Mouse (Mus musculus): ENCODE measurements around the gene Hes1. TPM values are rescaled to one million over a fixed set of nuclear protein-coding genes. Genes with fewer than 3 reads are reported as not detected.

Hes1 gene
- polyA plus RNA-seq, 1 experiment from 2014 or later: 50.5 TPM

DNA sequence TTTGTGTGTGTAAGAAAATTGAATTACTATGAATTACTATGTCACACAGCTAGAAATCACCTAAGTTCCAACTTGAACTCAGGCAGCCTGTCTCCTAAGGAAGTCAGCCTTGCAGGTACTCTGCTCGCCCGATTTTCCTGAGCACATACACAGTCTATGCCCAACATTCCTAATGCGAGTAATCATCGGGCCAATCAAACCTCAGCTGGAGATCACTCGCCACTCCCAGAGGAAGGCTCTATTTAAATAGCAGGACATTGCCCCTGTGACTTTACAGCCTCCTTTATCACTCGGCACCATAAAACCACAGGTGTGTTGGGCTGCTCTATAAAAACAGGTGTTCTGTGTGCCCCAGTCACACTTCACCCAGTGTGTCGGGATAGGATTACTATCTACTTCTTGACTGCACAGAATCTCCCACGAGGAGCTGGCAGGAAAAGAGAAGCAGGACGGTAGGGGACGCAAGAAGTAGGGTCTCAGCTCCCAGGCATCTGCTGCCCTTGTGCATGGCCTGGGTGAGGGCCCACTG lies 8.8 kb upstream of the Hes1 start:
- 21% methylated on average over 10 of the region's 10 CpGs for WGBS
- ATAC-seq (ENCODE audit: low FRiP score, low read depth): no peak
- H3K27ac ChIP-seq: no peak overlapping the region
- H3K36me3 ChIP-seq: no peaks in the 10 kb centered on the region
- no peak overlapping the region for H3K9ac ChIP-seq
- peaks cover 39% of the 10 kb centered on the region for H3K27me3 ChIP-seq (replicated peaks)
- H3K9me3 ChIP-seq: no peaks in the 10 kb centered on the region
- no peak overlapping the region for H3K4me2 ChIP-seq (replicated peaks)
- H3K4me3 ChIP-seq: no peak overlapping the region
- peaks cover 9% of the 10 kb centered on the region for H3K4me1 ChIP-seq

DNA sequence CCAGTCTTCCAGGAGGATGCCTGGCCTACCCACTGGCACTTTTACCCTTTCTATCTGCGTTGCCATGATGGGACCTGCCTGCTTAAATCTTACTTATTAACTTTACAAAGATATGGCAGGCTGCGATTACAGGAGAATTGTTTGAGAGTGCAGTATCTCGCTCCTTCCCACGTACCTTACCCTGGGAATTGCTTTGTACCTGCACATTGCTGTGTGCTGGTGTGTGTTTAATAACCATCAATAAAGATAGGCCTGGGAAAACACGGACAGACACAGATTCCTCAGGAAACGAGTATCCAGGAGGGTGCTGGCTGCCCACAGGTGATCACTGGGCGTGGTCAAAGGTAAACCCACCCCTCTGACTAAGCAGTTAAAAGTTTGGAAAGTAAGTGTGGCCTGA lies 8.3 kb upstream of the Hes1 start:
- no peak overlapping the region for H3K27ac ChIP-seq
- H3K27me3 ChIP-seq (replicated peaks): peaks cover 44% of the 10 kb centered on the region
- no peak overlapping the region for H3K4me3 ChIP-seq
- ATAC-seq (ENCODE audit: low FRiP score, low read depth): no peak
- no peak overlapping the region for H3K9ac ChIP-seq
- no peaks in the 10 kb centered on the region for H3K36me3 ChIP-seq
- H3K4me1 ChIP-seq: peaks cover 14% of the 10 kb centered on the region
- H3K4me2 ChIP-seq (replicated peaks): no peak overlapping the region
- 69% methylated on average over 7 of the region's 7 CpGs for WGBS
- no peaks in the 10 kb centered on the region for H3K9me3 ChIP-seq

DNA sequence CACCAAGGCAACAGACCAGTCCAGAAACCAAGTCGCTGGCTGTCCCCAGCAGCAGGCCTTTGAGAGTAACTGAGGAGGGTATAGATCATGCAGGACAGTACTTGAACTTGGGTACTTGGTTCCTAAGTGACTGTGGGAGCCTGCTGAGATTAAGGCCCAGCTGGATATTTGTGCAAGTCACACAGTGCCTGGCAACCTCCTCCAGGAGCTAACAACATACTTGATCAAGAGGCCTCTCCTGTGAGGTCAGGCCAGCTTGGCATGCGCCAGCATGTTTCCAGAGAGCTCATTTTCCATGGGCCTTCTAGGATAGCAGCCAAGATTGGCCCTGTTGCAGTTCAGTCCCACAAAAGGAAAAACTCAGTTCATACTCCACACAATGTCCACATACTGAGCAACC lies 7.3 kb upstream of the Hes1 start:
- H3K36me3 ChIP-seq: no peaks in the 10 kb centered on the region
- H3K4me3 ChIP-seq: no peak overlapping the region
- no peak overlapping the region for H3K9ac ChIP-seq
- H3K4me2 ChIP-seq (replicated peaks): no peak overlapping the region
- H3K9me3 ChIP-seq: no peaks in the 10 kb centered on the region
- WGBS: 76% methylated on average over 2 of the region's 2 CpGs
- H3K27ac ChIP-seq: no peak overlapping the region
- H3K27me3 ChIP-seq (replicated peaks): peaks cover 50% of the 10 kb centered on the region
- no peak for ATAC-seq (ENCODE audit: low FRiP score, low read depth)
- H3K4me1 ChIP-seq: peaks cover 17% of the 10 kb centered on the region

DNA sequence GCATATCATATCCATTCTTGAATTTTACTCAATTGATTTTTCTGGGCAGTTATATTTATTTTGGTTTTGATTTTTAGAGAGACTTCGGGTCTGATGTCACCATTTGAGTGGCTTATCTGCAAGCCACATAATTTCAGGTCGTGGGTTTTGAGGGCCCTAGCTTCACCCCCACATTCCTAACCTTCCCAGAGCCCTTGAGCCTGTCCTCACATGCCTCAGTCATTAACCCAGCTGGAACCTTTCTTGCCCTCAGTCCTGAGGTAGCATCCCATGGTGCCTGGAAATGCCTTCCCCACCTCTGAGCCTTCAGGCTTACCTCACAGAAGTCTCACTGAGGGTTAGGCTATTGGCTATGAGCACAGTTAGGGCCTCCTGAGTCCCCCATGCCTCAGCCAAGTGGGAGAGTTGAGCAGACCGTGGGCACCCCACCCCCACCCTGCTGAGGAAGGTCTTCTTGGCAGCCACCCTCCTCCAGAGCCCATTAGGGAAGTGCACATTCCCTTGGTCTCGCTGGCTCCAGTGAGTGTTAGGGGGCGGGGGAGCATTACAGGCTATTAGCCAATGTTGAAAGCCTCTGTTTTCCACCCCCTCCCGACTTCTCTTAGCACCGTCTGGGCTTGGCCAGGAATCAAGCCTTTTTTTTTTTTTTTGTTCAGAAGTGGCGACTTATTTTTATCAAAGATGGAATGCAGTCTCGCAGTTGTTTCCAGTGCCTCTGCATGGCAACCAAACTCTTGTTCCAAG lies 5.0 kb upstream of the Hes1 start:
- Histone ChIP-seq H3K9me3 (no peaks in the 10 kb centered on the region), H3K4me2 (replicated peaks) (0 out of 2 replicates have a peak overlapping the region, but pooled peaks have one; percentile 7), H3K27me3 (replicated peaks) (peaks cover 44% of the 10 kb centered on the region), H3K4me1 (peaks cover 27% of the 10 kb centered on the region), H3K4me3 (no peak overlapping the region), H3K9ac (no peak overlapping the region), H3K27ac (no peak overlapping the region), H3K36me3 (no peaks in the 10 kb centered on the region)
- WGBS: 19% methylated on average over 9 of the region's 9 CpGs
- no peak for ATAC-seq (ENCODE audit: low FRiP score, low read depth)

DNA sequence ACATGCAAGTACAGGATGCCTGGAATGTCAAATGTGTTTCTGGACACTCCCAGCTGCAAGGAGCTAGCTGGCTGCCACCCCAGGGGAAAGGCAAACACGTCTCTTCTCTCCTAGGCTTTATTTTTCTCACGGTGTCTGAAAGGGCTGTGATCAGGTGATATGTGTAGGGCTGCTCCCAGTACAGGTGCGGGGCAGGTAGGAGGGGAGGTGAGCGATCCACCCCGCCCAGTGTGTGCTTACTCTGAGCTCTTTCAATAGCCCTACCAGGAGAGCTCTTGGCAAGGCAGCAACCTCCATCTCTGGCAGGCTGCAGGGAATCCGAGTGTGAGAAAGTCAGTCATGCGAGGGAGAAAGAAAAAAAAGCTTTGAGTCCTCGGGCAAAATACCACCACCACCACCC lies 3.8 kb upstream of the Hes1 start:
- Histone ChIP-seq H3K27ac (no peak overlapping the region), H3K9ac (no peak overlapping the region), H3K4me2 (replicated peaks) (no peak overlapping the region), H3K36me3 (no peaks in the 10 kb centered on the region), H3K27me3 (replicated peaks) (peaks cover 38% of the 10 kb centered on the region), H3K4me3 (no peak overlapping the region), H3K9me3 (no peaks in the 10 kb centered on the region), H3K4me1 (peaks cover 33% of the 10 kb centered on the region)
- 10% methylated on average over 8 of the region's 8 CpGs for WGBS
- ATAC-seq (ENCODE audit: low FRiP score, low read depth): no peak

DNA sequence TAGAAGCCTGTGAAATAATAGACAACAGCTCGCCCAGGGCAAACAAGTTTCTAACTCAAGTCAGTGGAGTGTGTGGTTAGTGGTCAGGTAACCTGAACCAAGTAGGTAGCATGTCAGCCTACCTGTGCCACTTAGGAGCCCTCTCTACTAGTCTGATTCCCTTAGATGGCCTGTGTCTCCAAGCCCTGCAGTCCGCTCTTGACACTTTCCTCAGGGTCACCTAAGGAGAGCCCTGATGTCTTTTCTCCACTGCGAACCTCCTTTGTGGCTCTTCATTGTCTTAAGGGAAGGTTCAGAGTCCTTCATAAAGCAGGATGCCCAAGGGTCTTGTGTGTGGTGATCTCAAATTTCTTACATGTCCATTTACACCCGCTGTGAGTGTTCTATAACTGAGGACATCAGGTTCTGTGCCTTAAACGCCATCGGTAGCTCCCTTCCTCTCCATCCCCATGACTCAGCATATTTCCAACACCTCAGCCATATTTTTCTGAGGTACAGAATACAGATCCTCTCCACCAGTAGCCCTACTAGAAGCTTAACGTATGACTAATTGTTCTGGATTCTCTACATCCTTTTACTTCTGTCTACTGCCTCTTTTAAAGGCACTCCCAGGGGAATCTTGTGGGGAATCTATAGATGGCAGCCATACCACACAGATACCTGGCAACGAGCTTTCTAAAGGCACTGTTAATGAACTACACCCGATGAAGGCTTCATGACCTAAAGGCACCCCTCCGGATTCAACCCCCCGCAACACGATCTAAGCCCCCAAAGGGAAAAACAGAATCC lies 1.7 kb upstream of the Hes1 start:
- Histone ChIP-seq H3K4me2 (replicated peaks) (peak overlapping the region; percentile 95), H3K4me1 (peaks cover 44% of the 10 kb centered on the region), H3K27me3 (replicated peaks) (peaks cover 34% of the 10 kb centered on the region), H3K9me3 (no peaks in the 10 kb centered on the region), H3K4me3 (peak overlapping the region; percentile 64), H3K9ac (peak overlapping the region; percentile 79), H3K36me3 (no peaks in the 10 kb centered on the region), H3K27ac (no peak overlapping the region)
- no peak for ATAC-seq (ENCODE audit: low FRiP score, low read depth)
- WGBS: 18% methylated on average over 12 of the region's 12 CpGs

DNA sequence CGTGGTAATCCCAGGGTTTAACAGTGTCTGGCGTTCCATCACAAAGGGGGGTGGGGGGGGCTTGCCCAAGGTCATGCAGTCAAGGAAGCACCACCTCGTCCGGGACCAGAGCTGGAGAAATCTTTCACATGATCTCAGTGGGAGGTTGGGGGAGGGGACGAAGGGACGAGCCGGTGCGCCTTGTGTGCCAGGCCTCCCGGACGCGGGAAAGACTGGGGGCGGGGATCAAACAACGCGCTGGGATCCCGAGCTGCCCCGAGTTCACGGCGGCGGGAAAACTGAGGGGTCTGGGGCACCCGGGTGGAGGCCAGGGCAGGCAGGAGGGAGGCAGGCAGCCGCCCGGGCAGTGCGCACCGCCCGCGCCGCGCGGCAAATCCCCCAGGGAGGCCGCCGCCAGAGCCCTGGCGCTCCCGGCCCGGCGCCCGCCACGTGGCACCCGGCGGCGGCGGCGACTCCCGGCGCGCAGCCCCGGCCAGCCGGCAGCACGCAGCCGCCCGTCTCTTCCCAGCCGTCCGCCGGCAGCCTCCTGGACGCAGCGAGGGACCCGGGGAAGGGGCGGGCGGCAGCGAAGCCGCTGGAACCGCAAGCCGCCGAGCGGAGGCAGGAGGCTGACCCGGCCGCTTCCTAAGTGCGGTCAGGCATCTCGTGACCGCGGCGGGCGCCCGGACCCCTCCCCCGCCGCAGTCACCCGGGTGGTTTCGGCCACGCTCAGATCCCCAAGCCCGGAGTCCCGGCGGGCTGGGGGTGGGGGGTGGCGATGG lies 883 bp upstream of the Hes1 start:
- ATAC-seq (ENCODE audit: low FRiP score, low read depth): peak; percentile 34

DNA sequence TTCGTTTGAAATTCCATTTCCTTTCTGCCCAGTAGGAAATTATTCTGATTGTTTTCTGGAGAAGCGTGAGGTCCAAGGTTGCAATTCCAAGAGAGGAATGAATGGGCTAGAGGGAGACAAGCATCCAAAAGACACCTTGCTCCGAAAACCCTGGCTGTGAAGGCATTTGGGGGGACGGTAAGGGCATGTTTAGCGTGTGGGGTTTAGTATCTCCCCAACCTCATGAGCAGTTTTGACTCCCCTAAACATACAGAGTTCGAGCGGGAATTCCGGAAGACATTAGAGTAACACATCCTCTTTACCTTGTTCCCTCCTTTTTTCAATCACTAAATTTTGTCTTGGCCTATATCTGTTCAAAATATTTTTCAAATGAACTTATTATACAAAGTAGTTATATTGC lies 429 bp downstream of the Hes1 start:
- peaks cover 49% of the 10 kb centered on the region for H3K4me1 ChIP-seq
- H3K9me3 ChIP-seq: no peaks in the 10 kb centered on the region
- peak overlapping the region; percentile 95 for H3K4me2 ChIP-seq (replicated peaks)
- no peak for ATAC-seq (ENCODE audit: low FRiP score, low read depth)
- peak overlapping the region; percentile 89; the same call in 1 of the 2 replicates for H3K27ac ChIP-seq
- peak overlapping the region; percentile 64 for H3K4me3 ChIP-seq
- under 1% methylated on average over 8 of the region's 8 CpGs for WGBS
- H3K27me3 ChIP-seq (replicated peaks): peaks cover 27% of the 10 kb centered on the region
- peak overlapping the region; percentile 79 for H3K9ac ChIP-seq
- H3K36me3 ChIP-seq: no peaks in the 10 kb centered on the region

More for the DNA sequence above, 883 bp upstream of the Hes1 start:
- H3K27me3 ChIP-seq (replicated peaks): peaks cover 34% of the 10 kb centered on the region
- H3K4me2 ChIP-seq (replicated peaks): peak overlapping the region; percentile 95
- WGBS: under 1% methylated on average over 78 of the region's 82 CpGs
- peak overlapping the region; percentile 89 for H3K27ac ChIP-seq
- H3K36me3 ChIP-seq: no peaks in the 10 kb centered on the region
- H3K9ac ChIP-seq: peak overlapping the region; percentile 79
- H3K9me3 ChIP-seq: no peaks in the 10 kb centered on the region
- H3K4me1 ChIP-seq: peaks cover 49% of the 10 kb centered on the region
- H3K4me3 ChIP-seq: peak overlapping the region; percentile 64

DNA sequence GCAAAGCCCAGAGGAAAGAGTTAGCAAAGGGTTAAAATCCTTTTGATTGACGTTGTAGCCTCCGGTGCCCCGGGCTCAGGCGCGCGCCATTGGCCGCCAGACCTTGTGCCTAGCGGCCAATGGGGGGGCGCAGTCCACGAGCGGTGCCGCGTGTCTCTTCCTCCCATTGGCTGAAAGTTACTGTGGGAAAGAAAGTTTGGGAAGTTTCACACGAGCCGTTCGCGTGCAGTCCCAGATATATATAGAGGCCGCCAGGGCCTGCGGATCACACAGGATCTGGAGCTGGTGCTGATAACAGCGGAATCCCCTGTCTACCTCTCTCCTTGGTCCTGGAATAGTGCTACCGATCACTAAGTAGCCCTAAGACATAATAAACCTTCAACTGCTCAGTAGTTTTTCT lies 893 bp downstream of the Hes1 start:
- peaks cover 23% of the 10 kb centered on the region for H3K27me3 ChIP-seq (replicated peaks)
- H3K9ac ChIP-seq: no peak overlapping the region
- H3K36me3 ChIP-seq: no peaks in the 10 kb centered on the region
- H3K4me3 ChIP-seq: peak overlapping the region; percentile 63
- peaks cover 54% of the 10 kb centered on the region for H3K4me1 ChIP-seq
- under 1% methylated on average over 21 of the region's 21 CpGs for WGBS
- H3K9me3 ChIP-seq: no peaks in the 10 kb centered on the region
- ATAC-seq (ENCODE audit: low FRiP score, low read depth): peak; percentile 56
- H3K27ac ChIP-seq: no peak overlapping the region
- H3K4me2 ChIP-seq (replicated peaks): peak overlapping the region; percentile 95

DNA sequence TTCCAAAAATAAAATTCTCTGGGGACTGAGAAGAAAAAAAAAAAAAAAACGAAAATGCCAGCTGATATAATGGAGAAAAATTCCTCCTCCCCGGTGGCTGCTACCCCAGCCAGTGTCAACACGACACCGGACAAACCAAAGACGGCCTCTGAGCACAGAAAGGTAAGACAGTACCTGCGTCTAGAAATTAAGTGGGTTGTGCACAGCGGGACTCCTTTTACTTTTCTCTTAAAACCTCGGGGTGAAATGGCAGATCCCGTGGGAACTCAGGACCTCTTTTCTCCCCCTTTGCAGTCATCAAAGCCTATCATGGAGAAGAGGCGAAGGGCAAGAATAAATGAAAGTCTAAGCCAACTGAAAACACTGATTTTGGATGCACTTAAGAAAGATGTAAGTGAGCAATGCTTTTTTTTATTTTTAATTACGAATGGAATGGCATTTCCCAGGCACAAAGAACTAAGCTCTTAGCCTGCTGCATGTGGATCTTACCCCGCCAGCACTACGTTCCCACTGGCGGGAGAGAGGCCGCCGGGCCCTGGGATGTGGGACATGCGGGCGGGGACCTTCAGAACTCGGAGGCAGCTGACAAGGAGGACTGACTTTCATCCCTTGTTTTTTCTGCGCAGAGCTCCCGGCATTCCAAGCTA lies 1.5 kb downstream of the Hes1 start:
- no peaks in the 10 kb centered on the region for H3K9me3 ChIP-seq
- no peaks in the 10 kb centered on the region for H3K36me3 ChIP-seq
- no peak for ATAC-seq (ENCODE audit: low FRiP score, low read depth)
- H3K9ac ChIP-seq: peak overlapping the region; percentile 69
- peak overlapping the region; percentile 95 for H3K4me2 ChIP-seq (replicated peaks)
- under 1% methylated on average over 21 of the region's 21 CpGs for WGBS
- H3K27ac ChIP-seq: peak overlapping the region; percentile 67
- peak overlapping the region; percentile 63 for H3K4me3 ChIP-seq
- H3K27me3 ChIP-seq (replicated peaks): peaks cover 17% of the 10 kb centered on the region
- H3K4me1 ChIP-seq: peaks cover 55% of the 10 kb centered on the region

DNA sequence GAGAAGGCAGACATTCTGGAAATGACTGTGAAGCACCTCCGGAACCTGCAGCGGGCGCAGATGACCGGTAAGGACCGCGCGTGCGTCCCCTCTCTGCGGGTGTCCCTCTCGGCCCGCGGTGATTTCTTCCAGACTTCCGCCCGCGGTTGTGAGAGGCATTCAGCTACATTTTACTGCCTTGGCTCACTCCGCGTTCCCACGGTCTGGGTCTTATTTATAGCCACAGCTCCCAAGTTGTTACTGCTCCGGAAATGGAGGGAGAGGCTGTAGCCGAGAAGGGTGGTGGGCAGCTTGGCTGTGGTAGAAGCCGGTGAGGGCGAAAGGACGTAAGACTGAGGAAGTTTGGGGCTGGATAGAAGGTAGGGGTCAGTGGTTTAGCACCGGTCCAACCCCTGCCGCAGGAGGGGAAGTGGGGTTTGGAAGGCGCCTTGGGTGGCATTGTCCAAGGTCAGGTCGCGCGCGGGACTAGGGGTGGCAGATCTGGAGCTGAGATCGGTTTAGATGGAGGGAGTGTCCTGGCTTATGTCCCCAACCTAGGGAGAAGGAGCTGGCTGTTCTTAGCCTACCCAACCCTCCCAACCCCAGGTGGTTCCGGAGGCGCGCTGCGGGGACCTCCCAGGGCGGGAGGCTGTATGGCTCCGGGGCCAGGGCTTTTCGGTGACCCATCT lies 2.1 kb downstream of the Hes1 start:
- no peak for ATAC-seq (ENCODE audit: low FRiP score, low read depth)

More for the DNA sequence above, 2.1 kb downstream of the Hes1 start:
- Histone ChIP-seq H3K4me1 (peaks cover 52% of the 10 kb centered on the region), H3K27ac (peak overlapping the region; percentile 67), H3K9ac (peak overlapping the region; percentile 69), H3K27me3 (replicated peaks) (peaks cover 11% of the 10 kb centered on the region), H3K9me3 (no peaks in the 10 kb centered on the region), H3K4me3 (peak overlapping the region; percentile 63), H3K36me3 (no peaks in the 10 kb centered on the region), H3K4me2 (replicated peaks) (peak overlapping the region; percentile 95)
- under 1% methylated on average over 38 of the region's 38 CpGs for WGBS
